Mouse (Mus musculus) kidney, postnatal 0 days (tissue): Measurements from ENCODE around the gene Slc9a9. TPM values are rescaled to one million over a fixed set of nuclear protein-coding genes. Genes with fewer than 3 reads are reported as not detected.

Experiments used
- ATAC-seq: fragments of 200-750 bp; cut with Nextera tagmentation; replicated peaks from 2 replicates; pipeline ENCODE4 v1.8.0; 2017; ENCODE audit warnings: low read depth, moderate number of reproducible peaks, moderate TSS enrichment, moderate library complexity; ENCODE audit not compliant: low FRiP score
- DNase-seq: peaks from one replicate; pipeline ENCODE4 v3.0.0-alpha.2; 2016; ENCODE audit warnings: low spot score
- H3K27ac ChIP-seq: fragments of 300-500 bp; sonication (generic); 2 replicates; pipeline ENCODE4 v1.5.1; 2014; ENCODE audit warnings: mild to moderate bottlenecking
- H3K27me3 ChIP-seq: fragments of 300-500 bp; sonication (generic); 2 replicates; pipeline ENCODE4 v1.6.1; 2014; ENCODE audit warnings: low read length, mixed read lengths; ENCODE audit not compliant: insufficient read depth
- H3K36me3 ChIP-seq: fragments of 300-500 bp; sonication (generic); 2 replicates; pipeline ENCODE4 v1.6.1; 2014; ENCODE audit warnings: low read length, mixed read lengths; ENCODE audit not compliant: insufficient read depth
- H3K4me1 ChIP-seq: fragments of 300-500 bp; sonication (generic); replicated peaks from 2 replicates; pipeline ENCODE4 v1.6.1; 2014; ENCODE audit warnings: antibody characterized with exemption, low read length, mixed read lengths; ENCODE audit not compliant: insufficient read depth
- H3K4me2 ChIP-seq: fragments of 300-500 bp; sonication (generic); 2 replicates; pipeline ENCODE4 v1.6.1; 2014; ENCODE audit warnings: mild to moderate bottlenecking, low read length, moderate library complexity, mixed read lengths
- H3K4me3 ChIP-seq: fragments of 300-500 bp; sonication (generic); replicated peaks from 2 replicates; pipeline ENCODE4 v1.5.1; 2014; ENCODE audit warnings: low read depth, low read length
- H3K9ac ChIP-seq: fragments of 300-500 bp; sonication (generic); 2 replicates; pipeline ENCODE4 v1.6.1; 2014; ENCODE audit warnings: low read depth, low read length
- H3K9me3 ChIP-seq: fragments of 300-500 bp; sonication (generic); replicated peaks from 2 replicates; pipeline ENCODE4 v1.6.1; 2016; ENCODE audit warnings: low read length, inconsistent platforms, mixed read lengths
- CTCF ChIP-seq: IDR thresholded peaks from 2 replicates; pipeline ENCODE4 v1.5.1; 2016; ENCODE audit warnings: antibody characterized with exemption, low read depth, mild to moderate bottlenecking, moderate library complexity
- WGBS: fragments of 180-500 bp; shearing (Covaris S2); extraction: QIAGEN DNeasy Blood & Tissue Kit; methylation state at CpG from one replicate; pipeline ENCODE4 v1.1.7; 2014; 5-methylcytosine and 5-hydroxymethylcytosine counted together
- polyA plus RNA-seq: library from polyadenylated mRNA; unstranded; fragments of >200 nt; fragmentation: Nextera tagmentation; extraction: Ambion mirVana; gene quantifications from 2 replicates; pipeline ENCODE4 v1.2.1, GENCODE M21; 2015

The Slc9a9 gene
- polyA plus RNA-seq, 1 experiment from 2014 or later = 2.6 TPM

DNA sequence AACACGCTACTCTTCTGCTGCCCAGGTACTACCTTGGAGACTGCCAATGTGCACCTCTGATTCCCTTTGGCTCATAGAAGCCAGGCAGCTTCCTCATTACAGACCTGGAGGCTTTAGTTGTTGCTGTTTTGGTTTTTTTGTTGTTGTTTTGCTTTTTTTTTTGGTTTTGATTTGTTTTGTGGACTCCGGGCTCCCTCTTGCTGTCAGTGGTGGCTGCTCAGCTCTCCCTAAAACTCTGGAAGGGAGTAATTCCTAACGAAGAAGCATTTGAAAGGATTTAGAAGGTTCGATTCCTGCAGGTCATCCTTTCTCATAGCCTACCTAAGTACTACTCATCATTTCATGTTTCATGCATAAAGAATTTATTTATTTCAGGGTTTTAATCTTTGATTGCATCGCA lies 42.4 kb downstream of the Slc9a9 start:
- H3K4me1 ChIP-seq = no peaks in the 10 kb centered on the region
- WGBS = 90% methylated on average over 5 of the region's 5 CpGs
- no peak overlapping the region for H3K27ac ChIP-seq
- no peak overlapping the region for H3K4me2 ChIP-seq
- ATAC-seq = no peak
- no peak for DNase-seq
- no peaks in the 10 kb centered on the region for H3K27me3 ChIP-seq
- no peaks in the 10 kb centered on the region for H3K36me3 ChIP-seq
- H3K9me3 ChIP-seq = no peaks in the 10 kb centered on the region
- H3K9ac ChIP-seq = no peak overlapping the region
- peak; percentile 15; the same call in 1 of the 2 replicates for TF ChIP-seq CTCF
- no peak overlapping the region for H3K4me3 ChIP-seq

DNA sequence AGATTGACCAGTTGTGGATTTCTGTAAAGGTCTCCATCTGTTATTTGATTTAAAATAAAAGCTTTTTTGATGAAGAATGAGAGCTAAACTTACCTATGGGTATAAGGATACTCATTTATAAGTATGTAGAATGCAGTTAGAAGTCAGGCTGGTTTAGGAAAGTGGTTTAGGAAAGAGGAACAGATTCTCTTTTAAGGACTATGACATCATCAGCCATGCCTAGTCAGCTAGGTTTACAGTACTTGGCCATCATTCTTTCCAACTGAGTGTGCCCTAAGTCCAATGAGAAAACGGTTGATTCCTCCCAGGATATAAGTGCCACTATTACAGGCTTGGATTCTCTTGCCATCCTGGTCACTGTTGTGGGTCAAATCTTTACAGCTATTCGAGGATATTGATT lies 47.0 kb downstream of the Slc9a9 start:
- Histone ChIP-seq H3K4me2 (no peak overlapping the region), H3K4me3 (no peak overlapping the region), H3K36me3 (no peaks in the 10 kb centered on the region), H3K27ac (no peak overlapping the region), H3K9ac (no peak overlapping the region), H3K9me3 (no peaks in the 10 kb centered on the region), H3K4me1 (no peaks in the 10 kb centered on the region), H3K27me3 (no peaks in the 10 kb centered on the region)
- TF ChIP-seq CTCF = no peak
- ATAC-seq (no peak), DNase-seq (no peak)
- WGBS = 82% methylated on average over 2 of the region's 2 CpGs

DNA sequence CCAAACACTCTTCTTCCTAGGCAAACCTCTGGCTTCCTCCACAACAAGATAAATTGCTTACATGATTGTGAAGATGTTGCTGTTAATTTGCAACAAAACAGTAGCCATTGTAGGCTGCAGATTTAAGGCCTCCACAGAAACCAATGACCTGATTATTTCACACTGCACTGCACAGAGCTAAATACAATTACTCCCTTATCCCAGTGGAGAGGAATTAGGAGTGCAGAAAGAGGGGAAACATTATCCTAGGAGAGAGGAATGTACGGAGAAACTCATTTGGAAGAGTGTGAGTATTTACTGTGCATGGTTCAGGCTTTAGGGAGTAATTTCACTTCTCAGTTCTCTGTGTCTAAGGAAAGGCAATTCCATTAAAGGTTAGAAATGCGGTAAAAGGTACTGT lies 53.9 kb downstream of the Slc9a9 start:
- peak; percentile 62 for DNase-seq
- Histone ChIP-seq H3K27ac (no peak overlapping the region), H3K27me3 (no peaks in the 10 kb centered on the region), H3K4me2 (no peak overlapping the region), H3K36me3 (no peaks in the 10 kb centered on the region), H3K4me1 (no peaks in the 10 kb centered on the region), H3K4me3 (no peak overlapping the region), H3K9ac (no peak overlapping the region), H3K9me3 (no peaks in the 10 kb centered on the region)
- ATAC-seq = no peak
- TF ChIP-seq CTCF = no peak
- WGBS = 45% methylated on average over 2 of the region's 2 CpGs

DNA sequence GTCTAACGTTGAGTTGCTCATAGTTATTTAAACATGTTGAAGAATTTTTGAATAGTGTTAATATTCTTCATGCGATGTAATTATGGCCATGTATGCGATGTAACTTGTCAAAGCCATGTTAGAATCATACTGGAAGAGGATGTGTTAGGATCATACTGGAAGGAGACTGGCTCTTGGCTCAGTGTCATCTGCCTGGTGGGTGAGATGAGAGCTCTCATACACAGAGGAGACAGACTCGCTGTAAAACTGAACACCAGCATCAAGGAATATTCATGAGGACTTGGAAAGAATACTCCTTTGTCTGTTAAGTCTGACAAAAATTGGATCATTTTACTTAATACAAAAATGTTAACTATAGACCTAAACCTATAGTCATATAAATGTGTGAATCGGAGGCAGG lies 55.4 kb downstream of the Slc9a9 start:
- no peak overlapping the region for H3K4me2 ChIP-seq
- no peak overlapping the region for H3K27ac ChIP-seq
- H3K9me3 ChIP-seq = no peaks in the 10 kb centered on the region
- no peak overlapping the region for H3K9ac ChIP-seq
- ATAC-seq = no peak
- H3K4me3 ChIP-seq = no peak overlapping the region
- no peaks in the 10 kb centered on the region for H3K4me1 ChIP-seq
- no peak for TF ChIP-seq CTCF
- no peak for DNase-seq
- no peaks in the 10 kb centered on the region for H3K36me3 ChIP-seq
- WGBS = 90% methylated on average over 5 of the region's 5 CpGs
- no peaks in the 10 kb centered on the region for H3K27me3 ChIP-seq

DNA sequence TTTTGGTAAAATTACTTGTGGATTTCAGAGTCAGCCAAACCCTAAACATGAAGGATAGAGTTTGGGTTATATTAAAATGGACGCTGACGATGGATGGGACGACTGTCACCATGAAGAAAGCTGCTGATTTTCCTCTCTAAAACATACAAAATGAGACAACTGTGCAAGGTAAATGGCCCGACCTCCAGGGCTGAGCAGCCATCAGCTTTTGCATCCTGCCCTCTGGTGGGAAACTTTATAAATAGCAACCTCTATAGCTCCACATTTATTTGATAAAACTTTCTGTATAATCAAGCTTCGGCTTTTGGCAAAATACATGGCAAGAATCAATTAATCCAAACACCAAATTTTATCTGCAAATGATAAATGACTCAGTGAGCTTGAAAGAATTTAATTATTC lies 57.7 kb downstream of the Slc9a9 start:
- no peaks in the 10 kb centered on the region for H3K4me1 ChIP-seq
- H3K36me3 ChIP-seq = no peaks in the 10 kb centered on the region
- WGBS = 40% methylated on average over 5 of the region's 5 CpGs
- no peak overlapping the region for H3K9ac ChIP-seq
- DNase-seq (peak; percentile 72), ATAC-seq (no peak)
- H3K9me3 ChIP-seq = no peaks in the 10 kb centered on the region
- no peak overlapping the region for H3K4me3 ChIP-seq
- H3K27me3 ChIP-seq = no peaks in the 10 kb centered on the region
- H3K4me2 ChIP-seq = no peak overlapping the region
- TF ChIP-seq CTCF = peak; percentile 76
- no peak overlapping the region for H3K27ac ChIP-seq

DNA sequence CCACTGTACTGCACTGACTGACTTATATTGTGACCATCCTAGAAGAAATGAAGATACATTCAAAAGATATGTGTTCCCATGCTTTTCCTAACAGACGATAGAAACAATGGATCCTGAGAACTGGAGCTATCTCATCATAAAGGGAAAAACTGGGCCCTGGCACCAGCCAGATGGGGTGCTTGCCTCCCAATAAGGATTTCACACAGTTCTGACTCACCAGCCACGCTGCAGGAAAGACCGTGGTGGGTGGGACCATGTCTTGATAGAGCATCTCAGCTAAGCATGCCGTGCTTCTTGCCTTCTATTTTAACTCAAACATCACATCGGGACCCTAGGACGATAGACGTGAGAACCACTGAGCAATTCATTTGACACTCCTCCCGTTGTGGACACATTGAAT lies 60.7 kb downstream of the Slc9a9 start:
- no peak overlapping the region for H3K9ac ChIP-seq
- H3K9me3 ChIP-seq = no peaks in the 10 kb centered on the region
- no peak overlapping the region for H3K4me2 ChIP-seq
- no peaks in the 10 kb centered on the region for H3K4me1 ChIP-seq
- no peak for ATAC-seq
- no peaks in the 10 kb centered on the region for H3K36me3 ChIP-seq
- H3K4me3 ChIP-seq = no peak overlapping the region
- WGBS = 95% methylated on average over 8 of the region's 8 CpGs
- H3K27ac ChIP-seq = no peak overlapping the region
- H3K27me3 ChIP-seq = no peaks in the 10 kb centered on the region
- no peak for TF ChIP-seq CTCF
- DNase-seq = no peak

DNA sequence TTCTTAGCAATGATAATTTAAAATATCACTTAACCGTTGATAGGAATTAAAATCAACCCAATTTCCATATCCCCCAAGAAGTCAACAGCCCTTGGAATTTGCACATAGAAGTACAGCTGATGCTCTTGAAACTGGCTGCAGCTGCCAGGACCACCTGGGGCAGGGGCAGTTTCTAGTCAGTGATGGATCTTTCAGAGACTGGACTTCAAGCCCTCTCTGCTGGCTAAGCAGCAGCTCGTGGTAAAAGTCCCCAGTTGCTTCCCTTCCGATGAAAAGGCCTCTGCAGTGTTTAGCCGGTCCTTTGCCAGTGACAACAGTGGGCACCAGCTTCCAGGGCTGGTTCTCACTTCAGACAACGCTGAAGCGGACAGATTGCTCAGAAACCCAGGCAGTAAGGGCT lies 62.4 kb downstream of the Slc9a9 start:
- TF ChIP-seq CTCF = no peak
- H3K27ac ChIP-seq = no peak overlapping the region
- 77% methylated on average over 6 of the region's 6 CpGs for WGBS
- H3K9ac ChIP-seq = no peak overlapping the region
- H3K9me3 ChIP-seq = no peaks in the 10 kb centered on the region
- H3K36me3 ChIP-seq = no peaks in the 10 kb centered on the region
- DNase-seq (no peak), ATAC-seq (no peak)
- no peak overlapping the region for H3K4me3 ChIP-seq
- no peak overlapping the region for H3K4me2 ChIP-seq
- no peaks in the 10 kb centered on the region for H3K4me1 ChIP-seq
- H3K27me3 ChIP-seq = no peaks in the 10 kb centered on the region
